Mouse (Mus musculus): ENCODE data around the gene Nudt3. TPM values are rescaled to one million over a fixed set of nuclear protein-coding genes. Genes with fewer than 3 reads are reported as not detected.

Nudt3 gene
- polyA plus RNA-seq, 1 experiment: 55.7 TPM

DNA sequence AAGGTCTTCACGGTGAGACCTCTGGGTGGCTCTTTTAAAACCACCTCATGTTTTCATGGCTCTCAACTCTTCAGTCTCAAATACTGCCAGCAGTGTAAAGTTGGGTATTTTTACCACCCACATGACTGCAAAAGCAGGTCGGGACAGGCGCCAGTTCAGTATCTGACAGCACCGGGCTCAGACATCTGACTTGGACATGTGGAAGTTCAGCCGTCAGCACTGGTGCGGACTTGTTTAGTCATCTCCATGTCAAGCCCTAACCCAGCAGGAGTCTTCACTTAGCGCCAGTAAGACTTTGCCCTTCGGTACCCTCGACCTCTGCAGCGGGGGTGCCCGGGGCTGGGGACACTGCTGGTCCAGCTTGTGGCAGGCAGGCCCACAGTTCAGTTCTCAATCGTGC is 36.0 kb downstream of the Nudt3 start:
- Histone ChIP-seq H3K4me1 (ENCODE audit: control insufficient read depth, insufficient read depth, low read length) (peaks cover 19% of the 10 kb centered on the region), H3K4me3 (ENCODE audit: insufficient read depth, low read length) (no peak overlapping the region), H3K27ac (ENCODE audit: insufficient read depth, low read depth, low read length) (no peak overlapping the region)
- TF ChIP-seq POLR2A (IDR thresholded peaks at IDR 0.05; ENCODE audit: borderline replicate concordance, low read depth, low read length) (no peak), CTCF (IDR thresholded peaks at IDR 0.05; ENCODE audit: low read depth, low read length) (no peak)

DNA sequence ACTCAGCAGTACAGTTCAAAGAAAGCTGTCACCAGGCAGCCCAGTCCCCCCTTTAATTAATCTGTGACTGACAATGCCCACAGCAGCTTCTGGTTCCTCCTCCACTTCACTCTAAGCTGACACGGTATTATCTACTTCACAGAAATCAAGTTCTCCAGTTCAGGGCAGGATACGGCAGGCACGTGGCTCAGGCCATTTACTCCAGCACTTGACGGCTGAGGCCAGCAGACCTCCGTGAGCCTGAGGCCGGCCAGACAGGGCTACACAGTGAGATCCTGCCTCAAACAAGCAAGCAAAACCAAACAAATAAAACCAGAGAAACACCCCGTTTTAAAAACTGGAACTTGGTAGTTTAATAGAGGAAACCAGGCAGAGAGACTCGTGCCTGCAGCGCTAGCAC is 36.6 kb downstream of the Nudt3 start:
- H3K4me1 ChIP-seq (ENCODE audit: control insufficient read depth, insufficient read depth, low read length): peaks cover 16% of the 10 kb centered on the region

DNA sequence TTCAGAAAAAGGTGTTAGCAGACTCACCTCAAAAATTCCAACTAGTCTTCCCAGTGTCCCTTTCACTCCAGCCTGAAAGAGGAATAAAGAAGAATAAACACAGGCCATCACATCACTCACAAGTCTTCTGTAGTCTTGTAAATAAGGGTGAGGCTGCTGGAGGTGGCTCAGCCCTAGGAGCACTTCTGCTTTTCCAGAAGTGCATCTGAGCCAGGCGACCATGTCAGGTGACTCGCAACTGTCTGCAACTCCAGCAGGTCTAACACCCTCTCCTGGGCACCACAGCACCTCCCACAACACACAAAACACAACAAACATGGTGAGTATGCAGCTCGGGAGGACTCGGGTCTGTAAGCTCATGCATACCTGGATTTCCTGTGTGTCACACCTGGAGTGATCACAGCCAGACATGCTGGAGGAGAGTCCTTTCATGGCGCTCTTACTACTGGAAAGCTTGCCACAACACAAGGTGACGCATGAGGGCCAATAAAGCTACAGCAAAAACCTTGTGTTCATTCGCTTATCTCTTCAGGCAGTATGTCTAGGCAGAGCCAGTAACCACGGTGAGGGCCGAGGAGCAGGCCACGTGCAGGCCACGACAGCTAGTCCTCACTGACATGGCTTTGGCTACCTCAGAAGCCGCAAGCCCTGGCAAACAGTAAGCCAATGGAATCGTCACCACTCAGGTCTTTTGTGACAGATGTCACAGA is 40.0 kb downstream of the Nudt3 start:
- H3K4me3 ChIP-seq (ENCODE audit: insufficient read depth, low read length): no peak overlapping the region
- no peak overlapping the region for H3K27ac ChIP-seq (ENCODE audit: insufficient read depth, low read depth, low read length)
- peaks cover 11% of the 10 kb centered on the region for H3K4me1 ChIP-seq (ENCODE audit: control insufficient read depth, insufficient read depth, low read length)
- no peak for TF ChIP-seq POLR2A (IDR thresholded peaks at IDR 0.05; ENCODE audit: borderline replicate concordance, low read depth, low read length)
- no peak for TF ChIP-seq CTCF (IDR thresholded peaks at IDR 0.05; ENCODE audit: low read depth, low read length)

More for the DNA sequence above, 36.6 kb downstream of the Nudt3 start:
- Histone ChIP-seq H3K4me3 (ENCODE audit: insufficient read depth, low read length) (no peak overlapping the region), H3K27ac (ENCODE audit: insufficient read depth, low read depth, low read length) (no peak overlapping the region)
- TF ChIP-seq CTCF (IDR thresholded peaks at IDR 0.05; ENCODE audit: low read depth, low read length): no peak
- TF ChIP-seq POLR2A (IDR thresholded peaks at IDR 0.05; ENCODE audit: borderline replicate concordance, low read depth, low read length): no peak

DNA sequence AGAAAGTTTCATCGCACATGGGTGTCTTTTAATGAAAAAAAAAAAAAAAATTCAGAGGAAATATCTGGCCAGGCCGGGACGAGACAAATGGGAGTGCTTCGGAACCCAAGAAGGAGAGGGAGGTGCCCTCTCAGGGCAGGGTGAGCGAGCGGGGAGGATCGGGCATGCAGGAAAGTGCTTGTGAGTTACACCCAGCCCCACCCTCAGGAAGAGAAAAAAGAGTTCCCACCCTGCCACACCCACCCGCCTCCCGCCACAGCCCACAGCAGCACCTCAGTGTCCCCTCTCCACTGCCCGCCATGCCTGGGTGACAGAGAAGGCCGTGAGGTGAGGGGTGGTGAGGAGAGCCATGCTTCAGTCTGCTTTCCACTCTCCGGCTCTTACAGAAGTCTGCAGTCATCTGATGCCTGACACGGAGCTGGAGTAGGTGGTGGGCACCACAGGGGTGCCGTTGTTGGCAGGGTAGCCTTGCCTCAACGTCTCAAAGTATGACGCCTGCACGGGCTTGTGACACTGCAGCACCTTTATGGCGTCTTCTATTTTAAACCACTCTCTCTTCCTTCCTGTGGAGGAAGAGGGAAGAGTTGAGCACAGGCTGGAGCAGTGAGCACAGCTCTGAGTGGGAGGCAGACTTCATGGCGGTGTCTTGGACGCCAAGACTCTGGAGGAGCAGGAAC is 42.8 kb downstream of the Nudt3 start:
- no peak overlapping the region for H3K27ac ChIP-seq (ENCODE audit: insufficient read depth, low read depth, low read length)
- TF ChIP-seq CTCF (IDR thresholded peaks at IDR 0.05; ENCODE audit: low read depth, low read length) (no peak), POLR2A (IDR thresholded peaks at IDR 0.05; ENCODE audit: borderline replicate concordance, low read depth, low read length) (no peak)
- H3K4me3 ChIP-seq (ENCODE audit: insufficient read depth, low read length): no peak overlapping the region
- peaks cover 8% of the 10 kb centered on the region; the same call in 1 of the 2 replicates for H3K4me1 ChIP-seq (ENCODE audit: control insufficient read depth, insufficient read depth, low read length)

DNA sequence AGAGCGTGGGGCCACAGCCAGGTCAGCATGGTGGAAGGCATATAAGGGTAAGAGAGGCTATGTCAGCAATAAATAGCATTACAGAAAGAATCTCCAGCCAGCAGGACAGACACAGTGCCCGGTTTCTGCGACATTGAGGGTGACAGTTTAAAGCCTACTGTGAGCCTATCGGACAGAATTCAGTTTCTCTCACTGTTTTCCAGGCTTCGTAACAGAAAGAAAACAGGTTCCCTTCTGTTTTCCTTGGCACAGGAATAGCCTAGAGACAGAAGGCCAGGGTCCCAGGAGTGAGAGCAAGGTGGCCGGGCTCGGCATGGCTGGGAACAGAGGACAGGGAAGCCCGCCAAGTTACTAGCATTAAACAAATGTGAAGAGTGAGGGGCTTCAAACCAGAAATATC is 43.5 kb downstream of the Nudt3 start:
- TF ChIP-seq CTCF (IDR thresholded peaks at IDR 0.05; ENCODE audit: low read depth, low read length): no peak
- Histone ChIP-seq H3K27ac (ENCODE audit: insufficient read depth, low read depth, low read length) (no peak overlapping the region), H3K4me1 (ENCODE audit: control insufficient read depth, insufficient read depth, low read length) (peaks cover 8% of the 10 kb centered on the region; the same call in 1 of the 2 replicates), H3K4me3 (ENCODE audit: insufficient read depth, low read length) (no peak overlapping the region)

DNA sequence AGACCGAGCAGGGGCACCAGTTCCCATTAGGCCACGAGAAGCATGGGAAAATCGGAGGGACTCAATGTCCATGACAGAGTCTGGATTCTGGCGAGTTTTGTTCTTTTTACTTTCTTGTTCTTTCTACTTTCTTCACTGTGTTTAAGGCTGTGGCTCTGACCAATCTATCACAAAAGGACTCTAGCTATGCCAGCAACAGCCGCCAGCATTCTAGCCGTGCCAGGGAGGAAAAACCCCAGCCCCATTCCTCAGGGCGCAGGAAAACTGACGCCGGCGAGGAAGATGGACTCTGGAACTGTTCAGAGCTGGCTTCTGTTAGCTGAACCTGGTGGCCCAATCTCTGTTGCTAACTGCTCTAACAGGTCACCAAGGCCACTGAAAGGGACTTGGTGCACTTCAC is 44.8 kb downstream of the Nudt3 start:
- TF ChIP-seq POLR2A (IDR thresholded peaks at IDR 0.05; ENCODE audit: borderline replicate concordance, low read depth, low read length): no peak
- no peak for TF ChIP-seq CTCF (IDR thresholded peaks at IDR 0.05; ENCODE audit: low read depth, low read length)
- H3K4me1 ChIP-seq (ENCODE audit: control insufficient read depth, insufficient read depth, low read length): peaks cover 7% of the 10 kb centered on the region; the same call in 1 of the 2 replicates
- no peak overlapping the region for H3K4me3 ChIP-seq (ENCODE audit: insufficient read depth, low read length)
- H3K27ac ChIP-seq (ENCODE audit: insufficient read depth, low read depth, low read length): no peak overlapping the region

DNA sequence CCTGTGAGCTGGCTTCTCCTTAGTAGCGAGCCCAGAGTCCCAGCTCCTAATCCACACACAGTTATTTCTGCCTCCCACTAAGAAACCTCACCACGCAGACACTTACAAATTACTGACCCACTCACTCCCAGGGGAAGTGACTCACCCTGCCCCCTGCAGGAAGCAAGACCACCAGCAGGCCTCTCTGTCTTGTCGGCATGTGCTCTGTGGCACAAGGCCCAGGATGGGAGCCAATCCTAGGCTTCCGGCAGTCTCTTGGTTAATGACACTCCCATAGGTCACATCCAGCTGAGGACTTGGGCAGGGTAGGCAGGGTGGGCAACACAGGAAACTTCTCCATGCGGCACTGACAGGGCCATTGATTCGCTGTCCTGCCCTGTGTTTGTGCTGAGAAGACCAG is 45.8 kb downstream of the Nudt3 start:
- H3K4me1 ChIP-seq (ENCODE audit: control insufficient read depth, insufficient read depth, low read length): no peaks in the 10 kb centered on the region
- no peak overlapping the region for H3K4me3 ChIP-seq (ENCODE audit: insufficient read depth, low read length)

DNA sequence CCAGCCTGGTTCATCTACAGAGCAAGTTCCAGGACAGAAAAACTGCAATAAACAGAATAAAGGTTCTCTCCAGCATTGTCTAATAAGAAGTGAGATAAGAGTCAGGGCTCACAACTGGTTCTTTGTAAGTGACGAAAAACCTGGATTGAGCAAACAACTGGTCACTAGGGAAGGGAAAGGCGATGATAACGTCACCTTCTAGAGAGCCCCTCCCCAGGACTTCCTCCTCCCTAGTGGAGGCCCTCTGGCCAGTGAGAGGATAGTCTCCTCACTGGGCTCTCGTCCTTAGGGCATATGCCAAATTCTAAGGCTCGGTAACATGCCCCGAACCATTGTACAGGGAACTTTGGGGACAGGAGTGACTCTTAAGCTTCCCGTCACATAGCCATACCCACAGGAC is 47.2 kb downstream of the Nudt3 start:
- Histone ChIP-seq H3K4me1 (ENCODE audit: control insufficient read depth, insufficient read depth, low read length) (no peaks in the 10 kb centered on the region), H3K27ac (ENCODE audit: insufficient read depth, low read depth, low read length) (no peak overlapping the region), H3K4me3 (ENCODE audit: insufficient read depth, low read length) (no peak overlapping the region)
- no peak for TF ChIP-seq POLR2A (IDR thresholded peaks at IDR 0.05; ENCODE audit: borderline replicate concordance, low read depth, low read length)
- TF ChIP-seq CTCF (IDR thresholded peaks at IDR 0.05; ENCODE audit: low read depth, low read length): no peak

More for the DNA sequence above, 45.8 kb downstream of the Nudt3 start:
- TF ChIP-seq POLR2A (IDR thresholded peaks at IDR 0.05; ENCODE audit: borderline replicate concordance, low read depth, low read length) (no peak), CTCF (IDR thresholded peaks at IDR 0.05; ENCODE audit: low read depth, low read length) (no peak)
- no peak overlapping the region for H3K27ac ChIP-seq (ENCODE audit: insufficient read depth, low read depth, low read length)

DNA sequence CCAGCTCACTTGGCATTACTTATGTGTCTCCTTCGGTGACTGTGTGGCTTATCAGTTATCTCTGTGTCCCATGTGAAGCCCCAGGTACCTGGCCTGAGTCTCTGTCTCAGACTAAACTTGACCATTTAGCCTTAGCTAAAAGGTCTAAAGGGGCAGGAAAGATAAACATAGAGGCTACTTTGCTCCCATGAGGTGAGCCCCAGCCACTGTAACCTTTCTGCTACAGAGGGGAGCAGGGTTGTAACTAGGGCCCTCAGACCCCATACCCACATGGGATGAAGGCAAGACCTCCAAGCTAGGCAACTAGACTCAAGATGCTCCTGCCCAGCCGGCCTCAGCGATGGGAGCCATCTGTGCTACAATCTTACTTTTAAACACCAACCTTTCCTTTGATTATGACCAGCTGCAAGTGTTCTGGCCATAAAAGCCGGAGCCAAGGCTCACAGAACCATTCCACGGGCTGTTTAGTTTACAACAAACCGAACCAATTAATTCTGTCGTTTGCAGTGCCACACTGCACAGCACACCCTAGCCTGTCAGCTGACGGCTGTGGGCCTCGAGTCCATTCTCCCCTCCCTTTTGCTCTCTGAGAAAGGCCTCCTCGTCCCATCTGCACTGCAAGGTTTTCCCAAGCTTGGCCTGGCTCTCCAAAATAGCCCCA is 48.0 kb downstream of the Nudt3 start:
- Histone ChIP-seq H3K4me1 (ENCODE audit: control insufficient read depth, insufficient read depth, low read length) (peaks cover 4% of the 10 kb centered on the region), H3K27ac (ENCODE audit: insufficient read depth, low read depth, low read length) (no peak overlapping the region), H3K4me3 (ENCODE audit: insufficient read depth, low read length) (no peak overlapping the region)
- TF ChIP-seq POLR2A (IDR thresholded peaks at IDR 0.05; ENCODE audit: borderline replicate concordance, low read depth, low read length) (no peak), CTCF (IDR thresholded peaks at IDR 0.05; ENCODE audit: low read depth, low read length) (no peak)

Measured in bone marrow macrophage, adult 2 months (primary cell).